In genomic region chr12:81702903-81703302, GRCm38 (mm10) we compare ENCODE assay signal across 10 mouse cellular contexts.
DNase-seq lines count a peak whose midpoint lies in the region; ATAC-seq and TF ChIP-seq lines count a peak whose summit lies in the region.
"Had no signal": no experiment of that assay in that cellular context is flagged by ENCODE, and none has a peak within 500 bp of the region (broad histone marks: within the 10 kb centered on the region; RNA-seq: fewer than 3 reads in every experiment).

No protein-coding gene starts in this region.

- no peaks in the 10 kb centered on the region for H3K4me1 ChIP-seq in MEL (ENCODE audit: control insufficient read depth in 1 of 2, insufficient read depth in 2 of 2, low read length in 2 of 2)
- no peaks in the 10 kb centered on the region; the same call in 1 of the 2 replicates for H3K4me1 ChIP-seq in midbrain, postnatal 0 days (ENCODE audit: insufficient read depth, low read length)

- H3K4me2 ChIP-seq in midbrain, postnatal 0 days (ENCODE audit: low read depth, low read length, poor library complexity, severe bottlenecking) = no peak overlapping the region

- no peak overlapping the region for H3K9ac ChIP-seq in MEL (ENCODE audit: control insufficient read depth, low read depth, low read length, poor library complexity, severe bottlenecking)
- H3K9ac ChIP-seq in midbrain, postnatal 0 days (replicated peaks; ENCODE audit: low read length, poor library complexity, severe bottlenecking) = no peak overlapping the region

- no peak overlapping the region for H3K4me3 ChIP-seq in MEL (ENCODE audit: control insufficient read depth in 1 of 2, insufficient read depth in 1 of 2, low read depth in 2 of 2, low read length in 2 of 2)
- no peak overlapping the region for H3K4me3 ChIP-seq in midbrain, postnatal 0 days (ENCODE audit: low read depth, low read length)

- H3K9me3 ChIP-seq in MEL (replicated peaks; ENCODE audit: insufficient read depth, low read length) = no peaks in the 10 kb centered on the region
- peaks cover 3% of the 10 kb centered on the region; the same call in 1 of the 2 replicates for H3K9me3 ChIP-seq in midbrain, postnatal 0 days (ENCODE audit: low read length)

- H3K79me2 ChIP-seq in MEL (ENCODE audit: control insufficient read depth, insufficient read depth, low read length, poor library complexity) = no peaks in the 10 kb centered on the region

- peak in 1 of 3 experiments; percentile 43; a peak in 2 of 6 replicates for TF ChIP-seq CTCF in MEL (IDR thresholded peaks at IDR 0.05 in 2 of 3, conservative IDR thresholded peaks at IDR 0.05 in 1 of 3; ENCODE audit: control insufficient read depth in 1 of 3, insufficient read depth in 1 of 3, low read depth in 2 of 3, low read length in 3 of 3, poor library complexity in 1 of 3, severe bottlenecking in 1 of 3)
- peak; percentile 71 for TF ChIP-seq CTCF in midbrain, postnatal 0 days (IDR thresholded peaks at IDR 0.05)

- TF ChIP-seq RAD21 in MEL (IDR thresholded peaks at IDR 0.05; ENCODE audit: low read depth, low read length) = peak; percentile 27

- TF ChIP-seq EP300 in MEL (IDR thresholded peaks at IDR 0.05; ENCODE audit: low read depth in 1 of 2, low read length in 2 of 2) = no peak

- TF ChIP-seq POLR2A in MEL (IDR thresholded peaks at IDR 0.05; ENCODE audit: control insufficient read depth in 1 of 2, insufficient read depth in 1 of 2, low read depth in 1 of 2, low read length in 2 of 2, poor library complexity in 1 of 2) = no peak

- peak; percentile 39 to 42 for DNase-seq in cerebellum, postnatal 14 days
- DNase-seq in cerebellum, adult 11-12 months = no peak
- peak; percentile 26 for DNase-seq in layer of hippocampus, adult 9-10 months (ENCODE audit: low spot score)
- DNase-seq in layer of hippocampus, postnatal 25 days (ENCODE audit: extremely low spot score in 1 of 2, low spot score in 1 of 2) = no peak
- DNase-seq in MEL (ENCODE audit: low read depth, low spot score) (peak; percentile 13), liver (no peak)
- peak; percentile 78 for DNase-seq in midbrain, postnatal 0 days (ENCODE audit: low spot score)
- DNase-seq in right cerebral cortex, postnatal 36 days (ENCODE audit: low spot score in 2 of 2) = no peak
- DNase-seq: gastrocnemius, postnatal 14 days; left cerebral cortex, postnatal 4 days had no signal

- H3K36me3 ChIP-seq in MEL (ENCODE audit: control insufficient read depth in 1 of 2, insufficient read depth in 2 of 2, low read length in 2 of 2) = no peaks in the 10 kb centered on the region
- H3K36me3 ChIP-seq in midbrain, postnatal 0 days (ENCODE audit: insufficient read depth, low read length) = no peaks in the 10 kb centered on the region

- 4% methylated on average over 1 of the region's 1 CpGs for WGBS in midbrain, postnatal 0 days

- no peak overlapping the region for H3K27ac ChIP-seq in MEL (ENCODE audit: control insufficient read depth, low read depth, low read length)
- no peak overlapping the region for H3K27ac ChIP-seq in midbrain, postnatal 0 days (ENCODE audit: low read depth, low read length)

- no peak for ATAC-seq in midbrain, postnatal 0 days (ENCODE audit: low FRiP score)

- H3K27me3 ChIP-seq in MEL (ENCODE audit: control insufficient read depth in 1 of 2, insufficient read depth in 2 of 2, low read length in 2 of 2) = peaks cover 0 to under 1% of the 10 kb centered on the region in 2 experiments; a peak in 3 of 4 replicates
- no peaks in the 10 kb centered on the region for H3K27me3 ChIP-seq in midbrain, postnatal 0 days (ENCODE audit: insufficient read depth, low read length)

TF ChIP-seq in MEL, 35 proteins besides CTCF, POLR2A, EP300 and RAD21:
- TF ChIP-seq CHD2 (IDR thresholded peaks at IDR 0.05; ENCODE audit: low read length) (no peak), TBP (IDR thresholded peaks at IDR 0.05; ENCODE audit: low read depth, low read length) (no peak), MXI1 (IDR thresholded peaks at IDR 0.05; ENCODE audit: low read depth, low read length) (no peak), ZC3H11A (IDR thresholded peaks at IDR 0.05; ENCODE audit: low read depth, low read length) (0 out of 2 replicates have a peak, but pooled peaks have one; percentile 3), MAX (IDR thresholded peaks at IDR 0.05; ENCODE audit: low read length) (no peak), USF1 (IDR thresholded peaks at IDR 0.05; ENCODE audit: low read depth, low read length) (no peak), ZKSCAN1 (IDR thresholded peaks at IDR 0.05; ENCODE audit: low read depth, low read length) (no peak), ELF1 (IDR thresholded peaks at IDR 0.05; ENCODE audit: low read depth, low read length) (no peak), JUND (IDR thresholded peaks at IDR 0.05; ENCODE audit: low read depth, low read length) (no peak), SMC3 (IDR thresholded peaks at IDR 0.05; ENCODE audit: low read depth, low read length) (peak; percentile 41; the same call in 1 of the 2 replicates), NELFE (IDR thresholded peaks at IDR 0.05; ENCODE audit: low read depth, low read length) (no peak), TCF12 (IDR thresholded peaks at IDR 0.05; ENCODE audit: low read depth, low read length) (no peak), BHLHE40 (IDR thresholded peaks at IDR 0.05; ENCODE audit: borderline replicate concordance, low read depth, low read length) (no peak), MYB (IDR thresholded peaks at IDR 0.05; ENCODE audit: low read depth, low read length) (no peak), GABPA (IDR thresholded peaks at IDR 0.05; ENCODE audit: low read depth, low read length) (no peak), ETS1 (IDR thresholded peaks at IDR 0.05; ENCODE audit: low read depth, low read length) (no peak), MAFK (IDR thresholded peaks at IDR 0.05; ENCODE audit: borderline replicate concordance, low read depth, low read length) (no peak), POLR2AphosphoS5 (IDR thresholded peaks at IDR 0.05; ENCODE audit: borderline replicate concordance, low read depth, low read length) (no peak), ZNF384 (IDR thresholded peaks at IDR 0.05; ENCODE audit: low read depth, low read length) (peak; percentile 95)

Comparison
In these comparisons a context has a peak if more than half of its experiments do, and no peak if none do; other contexts are left out.
1. DNase-seq: peak in cerebellum, postnatal 14 days (2 of 2), layer of hippocampus, adult 9-10 months (single experiment), MEL (single experiment) and midbrain, postnatal 0 days (single experiment); none in cerebellum, adult 11-12 months (single experiment), layer of hippocampus, postnatal 25 days (0 of 2), liver (single experiment) and right cerebral cortex, postnatal 36 days (0 of 2).